Mouse (Mus musculus): Measurements from ENCODE around the gene Cd2bp2.

DNA sequence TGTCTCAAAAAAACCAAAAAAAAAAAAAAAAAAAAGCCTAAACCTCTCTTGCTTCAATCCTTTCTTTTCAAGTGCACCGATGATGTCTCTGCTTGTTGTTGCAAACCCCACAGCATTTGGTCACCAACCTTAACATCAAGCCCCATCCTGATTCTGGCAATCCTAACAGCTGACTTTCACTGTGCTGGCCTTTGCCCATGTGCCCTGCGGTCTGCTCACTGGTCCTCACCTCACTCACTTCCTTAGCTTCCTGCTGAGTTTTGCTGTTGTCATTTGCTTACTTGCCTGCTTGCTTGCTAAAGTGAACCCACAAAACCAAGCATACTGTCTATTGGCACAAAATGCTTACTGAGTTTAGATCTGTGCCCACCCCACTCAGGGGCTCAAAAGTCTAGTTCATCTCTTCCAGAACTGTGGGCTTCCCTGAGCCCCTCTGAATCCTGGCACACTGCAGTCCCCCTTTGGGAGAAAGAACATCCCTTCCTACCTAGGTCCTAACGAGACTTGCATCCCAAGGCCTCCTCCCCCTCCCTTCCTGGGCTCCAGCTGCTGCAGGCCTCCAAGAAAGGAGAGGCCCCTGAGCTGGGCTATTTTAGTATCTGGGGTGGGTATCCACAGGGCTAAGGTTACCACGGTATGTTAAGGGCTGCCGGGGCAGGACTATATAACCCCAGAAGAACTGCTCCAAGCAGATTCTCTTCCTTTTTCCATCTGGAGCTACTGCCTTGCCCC lies 15.3 kb upstream of the Cd2bp2 start:
- TF ChIP-seq CTCF (IDR thresholded peaks at IDR 0.05; ENCODE audit: control insufficient read depth, insufficient read depth, insufficient replicate concordance, low read depth, low read length) (no peak), POLR2A (IDR thresholded peaks at IDR 0.05; ENCODE audit: control insufficient read depth, low read depth, low read length) (no peak)
